Mouse (Mus musculus) midbrain, embryonic 10.5 days (tissue): ENCODE data around the gene A530064D06Rik. TPM values are rescaled to one million over a fixed set of nuclear protein-coding genes. Genes with fewer than 3 reads are reported as not detected.
"Not testable (repeated sequence)": the region's sequence is repeated elsewhere in the genome, so short reads cannot be mapped to it uniquely, and the experiment has no call there.

ENCODE experiments used
- DNase-seq: peaks from one replicate; pipeline ENCODE4 v3.0.0-alpha.2; 2017; ENCODE audit warnings: low spot score
- H3K27ac ChIP-seq: fragments of 300-500 bp; sonication (generic); replicated peaks from 2 replicates; pipeline ENCODE4 v1.5.1; 2016; ENCODE audit warnings: mild to moderate bottlenecking
- H3K27me3 ChIP-seq: fragments of 300-500 bp; sonication (generic); 2 replicates; pipeline ENCODE4 v1.6.1; 2016; ENCODE audit warnings: low read depth, mild to moderate bottlenecking; ENCODE audit not compliant: poor library complexity, severe bottlenecking
- H3K36me3 ChIP-seq: fragments of 300-500 bp; sonication (generic); 2 replicates; pipeline ENCODE4 v1.6.1; 2016; ENCODE audit warnings: mild to moderate bottlenecking, moderate library complexity
- H3K4me1 ChIP-seq: fragments of 300-500 bp; sonication (generic); 2 replicates; pipeline ENCODE4 v1.6.1; 2016
- H3K4me3 ChIP-seq: fragments of 300-500 bp; sonication (generic); 2 replicates; pipeline ENCODE4 v1.5.1; 2016; ENCODE audit warnings: mild to moderate bottlenecking, moderate library complexity
- H3K9me3 ChIP-seq: fragments of 300-500 bp; sonication (generic); replicated peaks from 2 replicates; pipeline ENCODE4 v1.6.1; 2016; ENCODE audit warnings: mild to moderate bottlenecking
- WGBS: fragments of 180-500 bp; shearing (Covaris S2); methylation state at CpG from one replicate; pipeline ENCODE4 v1.1.7; 2016; 5-methylcytosine and 5-hydroxymethylcytosine counted together
- polyA plus RNA-seq: library from polyadenylated mRNA; unstranded; fragments of >200 nt; fragmentation: Nextera tagmentation; extraction: Ambion mirVana; gene quantifications from 2 replicates; pipeline ENCODE4 v1.2.1, GENCODE M21; 2016

Gene A530064D06Rik
- not detected in 2 replicates for polyA plus RNA-seq

DNA sequence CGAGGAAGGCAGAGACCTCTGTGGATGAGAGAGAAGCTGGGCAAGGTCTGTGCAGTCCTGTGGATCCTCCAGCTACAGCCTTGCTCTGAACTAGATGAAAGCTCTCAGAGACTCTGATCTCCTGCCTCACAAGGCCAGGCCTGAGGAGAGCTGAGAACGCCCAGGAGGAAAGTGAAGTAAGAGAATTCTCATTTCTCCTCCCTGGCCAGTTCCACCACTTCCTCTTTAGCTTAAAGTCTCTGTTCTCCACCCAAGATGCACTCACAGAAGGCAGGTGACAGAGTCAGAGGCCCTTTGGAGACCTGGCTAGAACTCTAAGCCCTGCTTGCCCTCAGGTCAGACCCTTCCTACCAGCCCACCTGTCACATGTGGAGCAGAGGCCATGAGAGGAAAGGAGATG lies at the start of gene A530064D06Rik:
Gene A530064D06Rik (minus strand): TSS at position 173 of the 400 bp plus-strand sequence.
- not testable (repeated sequence) for H3K27me3 ChIP-seq, H3K4me1 ChIP-seq
- whole genome bisulfite sequencing, result 71% methylated on average over 2 of the region's 2 CpGs

GRCm38 (mm10) chr17:48215429-48215828 lies 48.4 kb upstream of the A530064D06Rik start:
- Histone ChIP-seq H3K4me3 (no peak overlapping the region), H3K4me1 (no peaks in the 10 kb centered on the region), H3K36me3 (no peaks in the 10 kb centered on the region), H3K9me3 (peaks cover 4% of the 10 kb centered on the region; the same call in 1 of the 2 replicates), H3K27me3 (no peaks in the 10 kb centered on the region), H3K27ac (no peak overlapping the region)
- 91% methylated on average over 1 of the region's 1 CpGs for WGBS
- no peak for DNase-seq

More for the DNA sequence above, at the start of gene A530064D06Rik:
- H3K4me3 ChIP-seq, DNase-seq, H3K27ac ChIP-seq, H3K9me3 ChIP-seq, H3K36me3 ChIP-seq: not testable (repeated sequence)

GRCm38 (mm10) chr17:48213511-48213910 lies 46.4 kb upstream of the A530064D06Rik start:
- 75% methylated on average over 5 of the region's 5 CpGs for WGBS
- DNase-seq, result no peak
- Histone ChIP-seq H3K4me1 (no peaks in the 10 kb centered on the region), H3K27me3 (no peaks in the 10 kb centered on the region), H3K9me3 (peaks cover 4% of the 10 kb centered on the region; the same call in 1 of the 2 replicates), H3K36me3 (no peaks in the 10 kb centered on the region), H3K4me3 (no peak overlapping the region), H3K27ac (no peak overlapping the region)

GRCm38 (mm10) chr17:48212596-48212995 lies 45.5 kb upstream of the A530064D06Rik start:
- 95% methylated on average over 12 of the region's 12 CpGs for WGBS

GRCm38 (mm10) chr17:48203086-48203485 lies 36.0 kb upstream of the A530064D06Rik start:
- WGBS, result 95% methylated on average over 12 of the region's 12 CpGs

More at GRCm38 (mm10) chr17:48212596-48212995, 45.5 kb upstream of the A530064D06Rik start:
- H3K9me3 ChIP-seq, result no peaks in the 10 kb centered on the region
- no peaks in the 10 kb centered on the region for H3K27me3 ChIP-seq
- H3K4me3 ChIP-seq, result no peak overlapping the region
- no peak for DNase-seq
- no peaks in the 10 kb centered on the region for H3K36me3 ChIP-seq
- H3K27ac ChIP-seq, result no peak overlapping the region
- H3K4me1 ChIP-seq, result no peaks in the 10 kb centered on the region

DNA sequence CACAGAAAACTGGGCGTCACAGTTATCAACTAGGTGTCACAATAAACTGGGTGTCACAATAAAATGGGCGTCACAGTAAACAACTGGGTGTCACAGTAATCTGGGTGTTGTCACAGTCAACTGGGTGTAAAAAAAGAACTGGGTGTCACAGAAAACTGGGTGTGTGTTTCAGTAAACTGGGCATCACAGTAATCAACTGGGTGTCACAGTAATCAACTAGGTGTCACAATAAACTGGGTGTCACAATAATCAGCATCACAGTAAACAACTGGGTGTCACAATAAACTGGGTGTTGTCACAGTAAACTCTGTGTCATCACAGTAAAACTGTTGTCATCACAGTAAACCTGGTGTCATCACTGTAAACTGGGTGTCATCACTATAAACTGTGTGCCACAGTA lies 25.3 kb upstream of the A530064D06Rik start:
- Histone ChIP-seq H3K27ac (no peak overlapping the region), H3K9me3 (no peaks in the 10 kb centered on the region), H3K27me3 (no peaks in the 10 kb centered on the region), H3K4me3 (no peak overlapping the region), H3K4me1 (no peaks in the 10 kb centered on the region), H3K36me3 (no peaks in the 10 kb centered on the region)
- WGBS, result 87% methylated on average over 2 of the region's 2 CpGs
- DNase-seq, result no peak

More at GRCm38 (mm10) chr17:48203086-48203485, 36.0 kb upstream of the A530064D06Rik start:
- H3K36me3 ChIP-seq, result no peaks in the 10 kb centered on the region
- no peak overlapping the region for H3K27ac ChIP-seq
- no peaks in the 10 kb centered on the region for H3K27me3 ChIP-seq
- no peak for DNase-seq
- no peak overlapping the region for H3K4me3 ChIP-seq
- peaks cover 14% of the 10 kb centered on the region for H3K9me3 ChIP-seq
- no peaks in the 10 kb centered on the region for H3K4me1 ChIP-seq

DNA sequence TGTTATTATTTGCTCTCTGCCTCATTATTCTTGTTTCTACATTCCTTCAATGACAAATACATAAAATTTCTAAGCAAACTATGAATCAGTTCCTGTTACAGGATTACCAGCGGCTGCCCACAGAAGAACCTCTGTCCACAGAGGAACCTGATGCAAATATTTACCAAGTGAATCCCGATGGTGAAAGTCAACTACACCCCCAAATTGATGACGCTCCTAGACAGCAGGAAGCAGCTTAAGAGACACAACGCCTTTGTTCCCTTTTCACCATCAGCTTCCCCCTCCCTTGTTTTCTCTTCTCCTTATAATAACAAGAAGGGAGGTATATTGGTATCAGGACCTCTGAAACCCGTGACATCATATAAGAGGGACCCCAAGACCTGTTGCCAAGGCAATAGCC lies 18.2 kb upstream of the A530064D06Rik start:
- no peak for DNase-seq
- H3K4me1 ChIP-seq, result no peaks in the 10 kb centered on the region
- no peak overlapping the region for H3K27ac ChIP-seq
- H3K27me3 ChIP-seq, result no peaks in the 10 kb centered on the region
- H3K4me3 ChIP-seq, result no peak overlapping the region
- WGBS, result 86% methylated on average over 5 of the region's 5 CpGs
- H3K36me3 ChIP-seq, result no peaks in the 10 kb centered on the region
- 0 out of 2 replicates have a peak, but pooled peaks cover 6% of the 10 kb centered on the region for H3K9me3 ChIP-seq

DNA sequence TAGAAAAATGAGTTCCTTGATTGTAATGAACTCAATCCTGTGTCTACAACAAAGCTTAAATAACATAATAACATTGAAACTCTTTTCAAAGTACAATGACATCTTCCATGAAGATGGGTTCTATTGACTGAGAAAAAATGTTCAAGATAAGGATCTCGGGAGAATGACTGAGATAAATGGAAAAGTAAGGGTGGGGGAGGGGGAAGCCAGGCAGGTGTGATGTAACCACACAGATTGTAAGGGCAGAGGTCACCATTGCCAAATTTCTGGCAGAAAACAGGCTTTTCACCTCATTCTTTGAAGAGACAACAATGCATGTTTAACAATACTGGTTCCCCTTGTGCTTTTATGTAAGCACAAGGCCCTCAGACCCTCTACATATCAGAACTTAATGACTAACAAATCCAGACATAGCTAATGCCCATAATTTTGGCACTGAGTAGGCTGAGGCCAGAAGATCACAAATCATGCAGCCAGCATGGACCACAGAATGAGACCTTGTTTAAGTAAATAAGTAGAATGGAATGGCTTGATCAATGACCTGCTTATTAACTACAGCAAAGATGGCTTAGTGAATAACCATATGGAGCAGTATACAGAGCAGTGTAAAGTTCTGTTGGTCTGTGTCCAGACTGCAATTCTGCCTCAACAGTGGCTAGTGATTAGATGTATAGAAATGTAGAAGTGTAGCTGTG lies 9.5 kb downstream of the A530064D06Rik start:
- DNase-seq, result no peak
- Histone ChIP-seq H3K36me3 (no peaks in the 10 kb centered on the region), H3K4me1 (no peaks in the 10 kb centered on the region), H3K9me3 (peaks cover 11% of the 10 kb centered on the region), H3K4me3 (no peak overlapping the region), H3K27me3 (no peaks in the 10 kb centered on the region), H3K27ac (no peak overlapping the region)
- WGBS, result 76% methylated on average over 1 of the region's 1 CpGs

GRCm38 (mm10) chr17:48146120-48146519 lies 21.0 kb downstream of the A530064D06Rik start, which contains the start of gene 9830107B12Rik:
9830107B12Rik (minus strand) TSS chr17:48146268.
- H3K9me3 ChIP-seq, result peaks cover 6% of the 10 kb centered on the region; the same call in 1 of the 2 replicates
- WGBS, result 76% methylated on average over 3 of the region's 3 CpGs
- no peak for DNase-seq
- no peak within 1 kb of the TSS for H3K27ac ChIP-seq
- no peaks in the 10 kb centered on the region for H3K4me1 ChIP-seq
- no peaks in the 10 kb centered on the region for H3K27me3 ChIP-seq
- no peak within 1 kb of the TSS for H3K4me3 ChIP-seq
- H3K36me3 ChIP-seq, result no peaks in the 10 kb centered on the region

GRCm38 (mm10) chr17:48132810-48133209 lies 34.3 kb downstream of the A530064D06Rik start:
- Histone ChIP-seq H3K9me3 (no peaks in the 10 kb centered on the region), H3K4me1 (no peaks in the 10 kb centered on the region), H3K36me3 (no peaks in the 10 kb centered on the region), H3K27ac (no peak overlapping the region), H3K4me3 (no peak overlapping the region), H3K27me3 (no peaks in the 10 kb centered on the region)
- DNase-seq, result no peak
- WGBS, result 95% methylated on average over 2 of the region's 2 CpGs

DNA sequence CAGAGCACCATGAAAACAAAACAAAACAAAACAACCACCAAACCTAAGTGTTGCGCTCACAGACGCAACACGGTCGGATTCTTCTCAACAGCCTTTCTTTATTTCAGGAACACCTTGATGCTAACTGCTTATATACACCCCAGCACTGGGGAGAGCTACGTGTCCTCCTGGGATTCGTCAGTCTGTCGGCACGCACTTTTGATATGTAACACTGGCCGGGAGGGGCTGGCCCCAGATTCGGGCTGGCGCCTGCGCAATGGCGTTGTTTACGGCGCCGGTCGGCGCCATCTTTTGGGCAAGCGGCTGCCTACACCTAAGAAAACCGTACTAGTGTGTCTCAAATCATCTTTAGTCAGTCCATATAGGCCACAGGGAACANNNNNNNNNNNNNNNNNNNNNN lies 46.6 kb downstream of the A530064D06Rik start:
- Histone ChIP-seq H3K27me3 (no peaks in the 10 kb centered on the region), H3K9me3 (no peaks in the 10 kb centered on the region), H3K36me3 (no peaks in the 10 kb centered on the region), H3K4me3 (no peak overlapping the region), H3K4me1 (no peaks in the 10 kb centered on the region), H3K27ac (no peak overlapping the region)
- DNase-seq, result no peak
- WGBS, result 93% methylated on average over 20 of the region's 20 CpGs

DNA sequence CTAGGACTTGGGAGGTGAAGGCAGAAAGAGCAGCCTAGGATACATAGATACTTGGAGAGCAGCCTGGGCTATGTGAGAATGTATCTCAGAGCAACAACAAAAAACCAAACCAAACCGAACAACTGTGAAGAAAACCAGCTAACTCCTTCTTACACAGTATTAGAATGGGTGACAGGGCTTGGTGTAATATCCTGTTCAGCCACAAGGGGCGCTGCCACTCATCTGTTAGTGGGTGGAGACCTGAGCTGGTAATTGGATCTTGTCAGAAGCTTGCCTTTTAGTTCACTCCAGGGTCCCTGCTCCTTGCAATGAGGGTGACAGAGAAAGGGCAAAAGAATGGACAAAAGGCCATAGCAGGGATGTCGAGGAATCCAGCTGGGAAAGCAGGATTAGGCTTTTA lies 47.4 kb downstream of the A530064D06Rik start:
- peak; percentile 83 for DNase-seq
- Histone ChIP-seq H3K4me1 (no peaks in the 10 kb centered on the region), H3K9me3 (no peaks in the 10 kb centered on the region), H3K36me3 (no peaks in the 10 kb centered on the region), H3K27me3 (no peaks in the 10 kb centered on the region), H3K4me3 (no peak overlapping the region), H3K27ac (no peak overlapping the region)
- WGBS, result 27% methylated on average over 3 of the region's 3 CpGs

GRCm38 (mm10) chr17:48118570-48118969 lies 48.5 kb downstream of the A530064D06Rik start:
- WGBS, result 72% methylated on average over 1 of the region's 1 CpGs
- H3K27me3 ChIP-seq, result no peaks in the 10 kb centered on the region
- H3K4me3 ChIP-seq, result no peak overlapping the region
- no peak overlapping the region for H3K27ac ChIP-seq
- H3K36me3 ChIP-seq, result no peaks in the 10 kb centered on the region
- DNase-seq, result no peak
- peaks cover 5% of the 10 kb centered on the region; the same call in 1 of the 2 replicates for H3K9me3 ChIP-seq
- no peaks in the 10 kb centered on the region for H3K4me1 ChIP-seq
